Mouse (Mus musculus): ENCODE measurements at regions not wholly inside any gene's neighbourhood (a gene's known extent, or its start where the extent isn't known, plus 50 kb on each side); places are given as distances from the start of the nearest gene placed in this dataset.
A peak's percentile ranks its signal among the peaks of the same experiment; 100 is the strongest.

DNA sequence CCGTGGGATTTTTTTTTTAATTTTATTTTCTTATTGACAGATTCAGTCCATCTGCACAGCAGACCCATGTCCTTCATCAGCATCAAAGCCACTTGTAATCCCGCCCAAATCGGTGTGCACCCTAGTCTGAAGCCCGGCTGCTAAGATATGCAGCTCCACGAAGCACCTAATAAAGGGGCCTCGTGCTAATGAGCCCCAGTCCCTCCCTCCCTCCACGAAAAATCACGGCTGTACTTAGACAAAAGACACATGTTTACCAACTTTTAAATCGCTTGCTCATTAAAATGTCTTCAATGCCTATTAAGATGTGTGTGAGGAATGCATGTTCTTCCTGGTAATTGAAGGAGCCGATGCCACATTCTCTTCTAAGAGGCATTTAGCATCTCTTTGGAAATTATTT lies 229.8 kb upstream of the A430005L14Rik start:
- no peak for DNase-seq (ENCODE audit: low spot score)

DNA sequence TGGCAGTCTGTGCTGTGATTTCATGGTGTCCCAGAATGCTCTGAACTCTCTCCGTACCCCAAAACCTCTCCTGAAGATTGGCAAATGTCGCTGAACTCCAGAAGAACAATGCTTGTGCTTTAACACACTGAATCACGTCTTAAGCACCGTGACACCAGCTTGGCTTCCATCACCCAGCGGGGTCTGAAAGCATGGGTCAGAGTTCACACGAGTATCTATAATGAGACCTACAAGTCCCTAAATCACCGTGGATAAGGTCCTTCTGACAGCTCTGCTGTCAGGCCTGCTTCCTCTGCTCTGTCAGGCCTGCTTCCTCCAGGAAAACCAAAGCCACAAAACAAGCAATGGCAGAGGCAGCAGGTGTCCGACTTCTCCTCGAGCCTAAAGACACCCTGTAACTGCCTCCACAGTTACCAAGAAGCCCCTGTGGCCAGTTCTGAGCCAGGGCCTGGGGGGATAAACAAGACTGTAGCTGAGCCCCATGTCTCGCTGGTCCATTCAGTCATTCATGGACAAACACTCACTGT lies 229.1 kb upstream of the A430005L14Rik start:
- DNase-seq (ENCODE audit: low spot score): no peak

DNA sequence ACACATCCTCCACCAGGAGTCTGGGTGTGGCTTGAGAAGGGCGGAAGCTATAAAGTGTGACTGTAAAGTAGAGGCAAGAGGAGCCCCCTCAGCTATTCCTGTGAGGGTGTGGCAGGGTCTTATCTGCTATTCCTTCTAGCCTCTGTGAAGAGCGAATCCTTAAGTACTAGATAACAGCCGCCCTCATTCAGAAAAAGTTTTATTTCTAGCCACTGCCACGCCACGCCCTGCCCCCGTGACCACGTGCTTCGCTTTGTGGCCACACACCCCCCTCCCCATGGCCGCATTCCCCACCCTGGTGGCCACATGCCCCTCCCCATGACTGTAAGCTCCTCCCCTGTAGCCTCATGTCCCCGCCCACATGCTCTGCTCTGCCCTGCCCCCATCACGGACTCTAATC lies 218.9 kb upstream of the A430005L14Rik start:
- DNase-seq (ENCODE audit: low spot score): no peak

GRCm38 (mm10) chr4:153742241-153742640 lies 214.8 kb upstream of the A430005L14Rik start:
- DNase-seq (ENCODE audit: low spot score): no peak

GRCm38 (mm10) chr4:153752791-153753190 lies 204.2 kb upstream of the A430005L14Rik start:
- DNase-seq (ENCODE audit: low spot score): no peak

DNA sequence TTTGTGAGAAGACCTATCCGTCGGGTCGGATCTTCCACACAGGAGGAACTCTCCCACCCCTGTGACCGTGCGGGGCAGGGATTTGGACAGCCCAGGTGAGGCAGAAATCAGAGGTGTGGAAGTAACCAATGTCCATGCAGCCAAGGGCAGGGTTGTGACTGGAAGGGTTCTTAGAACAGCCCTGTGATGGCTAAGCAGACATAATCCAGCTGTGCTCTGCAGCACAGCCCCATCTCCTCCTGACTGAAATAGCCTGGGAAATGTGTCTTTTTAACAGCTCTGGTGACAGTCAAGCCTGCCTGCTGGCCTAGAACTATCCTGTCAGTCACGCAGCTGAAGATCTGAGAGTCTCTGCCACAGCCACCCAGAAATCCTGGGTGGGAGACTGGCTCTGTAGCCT lies 198.7 kb upstream of the A430005L14Rik start:
- no peak for DNase-seq (ENCODE audit: low spot score)

DNA sequence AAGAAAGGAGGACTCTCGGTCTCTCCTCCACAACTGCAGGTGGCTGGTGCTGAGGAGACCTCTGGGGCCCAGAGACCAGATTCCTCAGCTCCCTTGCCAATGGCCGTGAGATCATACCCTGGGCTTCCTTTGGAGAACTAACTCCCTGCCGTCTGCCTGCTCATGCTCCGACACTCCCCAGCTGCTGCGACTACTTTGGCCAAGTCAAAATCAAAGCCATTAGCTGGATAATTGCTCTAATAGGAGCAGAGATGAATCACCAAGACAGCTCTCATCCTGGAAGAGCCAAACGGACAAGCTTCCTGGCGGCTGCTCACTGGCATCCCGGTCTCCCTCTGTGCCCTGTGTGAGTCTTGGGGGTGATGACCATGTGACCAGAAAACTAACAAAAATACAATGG lies 198.3 kb upstream of the A430005L14Rik start:
- DNase-seq (ENCODE audit: low spot score): no peak

GRCm38 (mm10) chr4:153760934-153761333 lies 196.1 kb upstream of the A430005L14Rik start:
- peak; percentile 26 for DNase-seq (ENCODE audit: low spot score)

- no peak for DNase-seq (ENCODE audit: low spot score)
These were observed 193.6 kb upstream of the A430005L14Rik start for GRCm38 (mm10) chr4:153763413-153763812.

GRCm38 (mm10) chr4:153767713-153768112 lies 189.3 kb upstream of the A430005L14Rik start:
- DNase-seq (ENCODE audit: low spot score): no peak

- peak; percentile 63 for DNase-seq (ENCODE audit: low spot score)
These were observed 188.7 kb upstream of the A430005L14Rik start for GRCm38 (mm10) chr4:153768350-153768749.

GRCm38 (mm10) chr4:153770675-153771074 lies 186.4 kb upstream of the A430005L14Rik start:
- DNase-seq (ENCODE audit: low spot score): no peak

DNA sequence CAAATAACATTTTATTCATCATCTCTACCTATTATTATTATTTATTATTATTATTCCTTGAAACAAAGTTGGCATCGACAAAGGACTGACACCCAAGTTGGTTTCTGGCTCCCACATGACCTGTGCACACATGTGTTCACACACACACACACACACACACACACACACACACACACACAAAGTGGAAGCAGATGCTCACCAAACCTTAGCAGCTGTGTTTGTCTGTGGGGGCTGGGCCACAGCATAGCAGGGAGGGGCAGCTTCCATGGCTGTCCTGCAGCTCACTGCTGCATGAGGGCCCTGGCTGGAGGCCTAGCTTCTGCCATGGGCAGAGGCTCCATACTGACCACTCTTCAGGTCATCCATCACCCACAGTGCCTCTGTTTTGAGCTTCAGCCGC lies 176.5 kb upstream of the A430005L14Rik start:
- DNase-seq (ENCODE audit: low spot score): no peak

DNA sequence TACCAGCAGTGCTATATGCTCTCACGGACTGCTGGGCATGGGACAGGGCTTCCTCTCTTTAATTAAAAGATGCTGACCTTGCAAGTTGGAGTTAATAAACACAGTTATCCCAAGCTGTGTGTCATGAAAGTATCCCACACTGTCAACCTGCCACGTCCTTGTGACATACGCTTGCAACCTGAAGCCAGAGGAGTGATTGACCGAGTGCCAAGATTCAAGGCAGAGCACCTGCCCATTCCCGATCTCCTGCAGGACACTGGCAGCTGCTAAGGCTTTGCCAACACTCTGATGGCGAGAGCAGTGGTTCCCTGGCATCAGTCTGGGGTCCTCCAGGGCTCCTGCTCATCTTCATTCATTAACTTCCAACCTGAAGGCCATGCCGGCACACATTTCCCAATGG lies 175.8 kb upstream of the A430005L14Rik start:
- no peak for DNase-seq (ENCODE audit: low spot score)

DNA sequence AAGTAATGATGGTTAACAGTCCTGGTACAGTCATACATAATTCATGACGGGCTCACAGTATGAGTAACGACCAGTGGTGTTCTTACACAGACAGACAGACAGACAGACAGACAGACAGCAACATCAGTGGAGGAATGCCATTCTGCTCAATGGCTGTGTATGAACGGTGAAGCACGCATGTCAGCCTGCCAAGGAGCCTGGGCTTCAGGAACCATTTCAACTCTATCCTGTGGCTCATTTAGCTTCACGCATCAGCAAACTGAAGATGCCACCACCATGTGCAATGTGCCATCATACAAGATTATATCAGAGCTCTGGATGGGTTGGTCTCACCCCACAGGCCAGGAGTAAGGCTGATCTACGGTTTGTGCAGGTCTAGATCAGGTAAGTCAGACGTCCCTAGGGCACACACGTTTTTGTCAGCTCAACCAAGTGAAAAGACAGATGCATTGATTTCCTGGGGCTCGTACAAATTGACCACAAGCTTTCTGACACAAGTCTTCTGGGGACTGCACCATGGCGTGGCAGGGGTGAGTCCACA lies 175.0 kb upstream of the A430005L14Rik start:
- DNase-seq (ENCODE audit: low spot score): no peak

DNA sequence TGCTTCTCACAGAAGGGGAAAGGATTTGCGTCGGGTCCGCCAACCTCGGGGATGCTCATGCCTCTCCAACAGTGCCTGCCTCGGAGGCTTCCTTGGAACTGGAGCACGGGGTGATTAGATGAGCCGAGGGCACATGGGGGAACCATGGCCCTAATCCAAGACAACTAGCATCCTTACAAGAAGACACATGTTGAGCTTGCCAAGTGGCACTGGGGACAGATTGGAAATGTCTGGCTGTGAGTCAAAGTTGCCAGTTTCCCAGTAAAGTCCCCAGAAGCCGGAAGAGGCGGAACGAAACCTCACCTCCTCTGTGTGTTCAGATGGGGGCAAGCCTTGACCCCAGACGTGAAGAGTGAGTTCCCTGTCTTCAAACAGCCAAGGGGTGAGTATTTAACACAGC lies 172.6 kb upstream of the A430005L14Rik start:
- DNase-seq (ENCODE audit: low spot score): no peak

GRCm38 (mm10) chr4:153785564-153785963 lies 171.5 kb upstream of the A430005L14Rik start:
- no peak for DNase-seq (ENCODE audit: low spot score)

GRCm38 (mm10) chr4:153792307-153792706 lies 164.7 kb upstream of the A430005L14Rik start:
- DNase-seq (ENCODE audit: low spot score): no peak

DNA sequence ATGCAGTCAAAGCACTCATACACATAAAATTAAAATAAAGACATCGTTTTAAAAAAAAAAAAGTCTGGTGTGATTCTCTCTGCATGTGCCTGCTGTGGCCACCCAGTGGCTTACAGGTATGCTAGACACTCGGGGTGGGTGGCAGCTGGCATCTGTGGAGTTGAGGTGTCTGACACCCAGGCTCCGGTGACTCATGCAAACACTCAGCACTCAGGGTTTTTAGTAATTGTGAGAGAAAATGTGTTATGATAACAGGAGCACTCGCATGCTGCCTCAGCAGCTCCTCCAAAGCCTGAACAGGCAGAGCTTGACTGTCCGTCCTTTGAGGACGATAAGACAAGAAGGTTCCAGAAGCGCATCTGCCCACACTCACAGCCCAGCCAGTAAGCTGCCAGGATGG lies 159.0 kb upstream of the A430005L14Rik start:
- DNase-seq (ENCODE audit: low spot score): no peak

GRCm38 (mm10) chr4:153805727-153806126 lies 151.3 kb upstream of the A430005L14Rik start:
- DNase-seq (ENCODE audit: low spot score): no peak

GRCm38 (mm10) chr4:153806180-153806692 lies 150.8 kb upstream of the A430005L14Rik start:
- no peak for DNase-seq (ENCODE audit: low spot score)

- no peak for DNase-seq (ENCODE audit: low spot score)
These were observed 150.1 kb upstream of the A430005L14Rik start for GRCm38 (mm10) chr4:153806820-153807436.

DNA sequence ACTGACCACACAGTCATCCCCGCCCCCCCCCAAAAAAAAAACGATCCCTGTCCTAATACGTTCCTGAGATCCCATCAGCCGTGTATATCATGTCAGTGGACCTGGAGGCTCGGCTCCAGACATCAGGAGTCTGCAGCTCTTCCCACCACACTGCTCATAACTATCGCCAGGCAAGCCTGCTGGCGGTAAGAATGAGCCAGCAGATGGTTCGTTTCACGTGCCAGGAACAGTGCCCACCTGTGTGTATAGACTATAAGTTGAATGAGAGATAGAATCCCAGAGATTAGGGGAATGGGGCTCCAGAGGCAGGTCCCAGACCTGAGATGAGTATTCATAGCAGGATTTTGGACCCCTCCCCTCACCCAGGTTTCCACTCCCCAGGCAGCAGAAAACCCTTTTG lies 144.2 kb upstream of the A430005L14Rik start:
- no peak for DNase-seq (ENCODE audit: low spot score)

DNA sequence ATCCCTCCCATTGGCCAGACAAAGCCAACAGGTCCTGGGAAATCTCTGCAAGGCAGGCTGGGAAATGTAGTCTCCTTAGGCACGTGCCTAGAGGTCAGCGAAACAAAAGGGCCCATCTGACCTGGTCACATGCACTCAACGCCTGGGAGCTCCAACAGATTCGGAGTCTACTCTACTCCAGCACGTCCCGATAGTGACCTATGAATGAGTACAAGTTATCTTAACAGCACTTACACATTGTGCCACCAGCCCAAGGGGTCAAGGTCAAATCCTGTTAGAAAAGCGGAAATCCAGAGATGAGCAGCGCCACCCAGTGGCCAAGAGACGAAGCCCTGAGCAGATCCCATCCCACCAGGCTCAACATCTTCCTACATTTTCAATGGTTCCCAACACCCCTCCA lies 129.1 kb upstream of the A430005L14Rik start:
- peak; percentile 62 for DNase-seq (ENCODE audit: low spot score)

All from testis, postnatal 14 days (tissue).